Mouse (Mus musculus): ENCODE measurements around the gene Hist2h2be.

Gene Hist2h2be

DNA sequence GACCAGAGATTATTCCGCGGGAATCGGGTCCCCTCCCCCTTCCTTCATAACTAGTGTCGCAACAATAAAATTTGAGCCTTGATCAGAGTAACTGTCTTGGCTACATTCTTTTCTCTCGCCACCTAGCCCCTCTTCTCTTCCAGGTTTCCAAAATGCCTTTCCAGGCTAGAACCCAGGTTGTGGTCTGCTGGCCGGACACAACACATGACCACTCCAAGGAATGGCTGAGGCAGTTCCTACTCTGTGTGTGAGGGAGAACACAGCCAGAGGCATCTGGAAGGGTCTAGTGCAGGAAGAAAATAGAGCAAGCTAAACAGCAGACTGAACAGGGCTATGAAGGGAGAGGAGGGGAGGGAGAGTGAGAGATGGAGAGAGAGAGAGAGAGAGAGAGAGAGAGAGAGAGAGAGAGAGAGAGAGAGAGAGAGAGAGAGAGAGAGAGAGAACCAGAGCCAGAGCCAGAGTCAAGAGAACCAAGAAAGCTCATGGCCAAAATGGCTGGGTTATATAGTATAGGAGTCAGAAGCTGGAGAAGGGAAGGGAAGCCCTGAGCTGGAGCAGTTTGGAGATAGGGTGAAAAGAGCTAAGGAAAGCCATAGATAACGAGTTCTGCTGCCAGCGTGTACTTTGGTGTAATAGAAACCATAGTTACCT, 22.2 kb upstream of the Hist2h2be start:
- WGBS = 26% methylated on average over 8 of the region's 8 CpGs

DNA sequence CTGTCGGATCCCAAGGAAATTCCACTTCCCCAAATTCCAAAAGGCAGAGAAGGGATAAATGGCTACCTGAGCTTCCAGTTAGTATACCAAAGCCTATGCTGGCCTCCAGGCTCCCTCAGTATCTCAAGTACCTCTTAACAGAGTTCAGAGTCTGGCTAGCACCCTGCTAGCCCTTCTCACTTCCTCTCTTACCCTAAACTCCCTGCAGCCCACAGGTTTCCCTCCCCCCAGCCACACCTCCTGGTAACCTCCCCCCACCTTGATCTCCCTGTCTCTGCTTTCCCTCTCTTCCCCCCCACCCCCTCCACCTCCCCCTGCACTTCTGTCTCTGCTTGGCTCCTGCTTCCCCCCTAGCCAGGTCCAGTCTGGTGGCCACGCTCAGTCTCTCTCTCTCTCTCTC, 21.2 kb upstream of the Hist2h2be start:
- WGBS = 78% methylated on average over 2 of the region's 2 CpGs

DNA sequence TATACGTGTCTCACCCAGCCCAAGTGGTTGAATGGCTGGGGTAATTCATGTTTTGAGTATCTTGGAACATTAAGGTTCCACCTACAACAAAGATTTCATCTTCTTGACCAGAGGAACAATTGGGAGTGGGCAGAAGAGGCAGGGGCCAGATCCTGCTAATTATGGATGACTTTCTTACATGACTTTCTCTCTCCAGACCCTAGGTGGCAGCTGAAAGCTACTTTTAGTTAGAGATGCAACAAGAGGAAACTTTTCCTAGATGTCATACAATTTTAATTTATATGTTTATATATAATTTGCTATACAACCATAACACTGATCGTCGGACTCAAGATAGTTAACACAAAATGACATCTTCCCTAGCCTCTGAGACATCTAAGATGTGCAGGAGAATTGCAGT, 13.1 kb upstream of the Hist2h2be start:
- WGBS = 76% methylated on average over 3 of the region's 3 CpGs

DNA sequence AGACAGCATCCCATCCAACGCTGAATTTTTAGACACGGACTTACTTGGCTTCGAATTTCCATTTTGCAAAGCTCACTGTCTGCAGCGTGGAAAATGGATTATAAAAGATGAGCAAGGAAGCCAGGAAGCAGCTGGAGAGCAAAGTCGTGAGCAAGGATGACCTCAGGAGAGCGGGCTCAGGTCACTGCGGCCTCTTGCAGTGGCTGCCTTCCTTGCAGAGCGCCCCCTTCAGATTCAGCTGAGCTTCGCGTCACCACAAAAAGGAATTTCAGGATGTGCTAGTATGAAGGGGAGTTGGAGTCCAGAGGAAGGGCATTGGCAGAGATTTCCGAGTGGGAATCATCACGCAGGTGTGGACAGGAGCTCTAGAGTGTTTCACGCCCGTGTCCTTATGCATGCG, 11.7 kb upstream of the Hist2h2be start:
- 25% methylated on average over 15 of the region's 15 CpGs for WGBS

DNA sequence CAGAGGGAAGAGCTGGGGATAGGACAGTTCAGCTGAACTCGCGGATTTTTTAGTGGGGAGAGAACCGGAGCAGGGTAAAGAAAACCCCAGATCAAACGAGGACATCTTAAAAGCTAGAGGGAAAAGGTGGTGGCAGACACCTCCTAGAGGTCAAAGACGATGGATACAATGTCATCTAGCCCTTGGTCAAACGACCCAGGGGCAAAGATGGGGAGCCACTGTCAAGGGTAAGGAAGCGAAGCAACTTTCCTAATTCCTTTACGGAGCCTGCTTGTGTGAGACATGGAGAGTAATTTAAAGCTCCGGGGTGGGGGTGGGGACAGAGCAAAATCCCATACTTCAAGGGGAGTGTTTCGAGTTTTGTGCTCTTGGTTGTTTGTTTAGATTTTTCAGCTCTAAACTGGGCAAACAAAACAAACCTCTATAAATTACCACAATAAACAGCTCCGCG, 1.7 kb upstream of the Hist2h2be start:
- under 1% methylated on average over 12 of the region's 12 CpGs for WGBS

DNA sequence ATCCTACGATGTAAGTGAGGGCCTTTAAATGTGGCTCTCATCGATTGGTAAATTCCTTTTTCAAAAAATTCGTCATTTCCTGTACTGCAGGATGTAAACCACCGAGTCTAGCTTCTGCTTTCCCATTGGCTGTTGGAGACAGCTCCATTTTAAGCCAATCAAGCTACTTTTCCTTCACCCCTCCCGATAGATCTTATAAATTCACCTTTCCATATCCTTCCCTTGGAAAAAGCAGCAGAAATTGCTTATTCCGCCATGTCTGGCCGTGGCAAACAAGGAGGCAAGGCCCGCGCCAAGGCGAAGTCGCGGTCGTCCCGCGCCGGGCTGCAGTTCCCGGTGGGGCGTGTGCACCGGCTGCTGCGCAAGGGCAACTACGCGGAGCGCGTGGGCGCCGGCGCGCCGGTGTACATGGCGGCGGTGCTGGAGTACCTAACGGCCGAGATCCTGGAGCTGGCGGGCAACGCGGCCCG, 1.2 kb upstream of the Hist2h2be start, which contains the start of the genes Bola1 and Hist2h2ab:
Gene Bola1 (minus strand): TSS at position 49 of the 470 bp plus-strand sequence.
Gene Hist2h2ab (plus strand): TSS at position 205 of the 470 bp plus-strand sequence.
- under 1% methylated on average over 36 of the region's 37 CpGs for WGBS

DNA sequence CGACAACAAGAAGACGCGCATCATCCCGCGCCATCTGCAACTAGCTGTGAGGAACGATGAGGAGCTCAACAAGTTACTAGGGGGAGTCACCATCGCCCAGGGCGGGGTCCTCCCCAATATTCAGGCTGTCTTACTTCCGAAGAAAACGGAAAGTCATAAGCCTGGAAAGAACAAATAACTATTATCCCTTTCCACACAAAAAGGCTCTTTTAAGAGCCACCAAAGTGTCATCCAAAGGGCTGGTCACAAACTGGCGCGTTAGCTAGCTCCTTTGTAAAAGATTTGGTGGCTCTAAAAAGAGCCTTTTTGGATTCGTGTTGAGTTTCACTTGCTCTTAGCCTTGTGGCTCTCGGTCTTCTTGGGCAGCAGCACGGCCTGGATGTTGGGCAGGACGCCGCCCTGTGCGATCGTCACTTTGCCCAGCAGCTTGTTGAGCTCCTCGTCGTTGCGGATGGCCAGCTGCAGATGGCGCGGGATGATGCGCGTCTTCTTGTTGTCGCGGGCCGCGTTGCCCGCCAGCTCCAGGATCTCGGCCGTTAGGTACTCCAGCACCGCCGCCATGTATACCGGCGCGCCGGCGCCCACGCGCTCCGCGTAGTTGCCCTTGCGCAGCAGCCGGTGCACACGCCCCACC, 671 bp upstream of the Hist2h2be start:
- WGBS = under 1% methylated on average over 34 of the region's 47 CpGs

DNA sequence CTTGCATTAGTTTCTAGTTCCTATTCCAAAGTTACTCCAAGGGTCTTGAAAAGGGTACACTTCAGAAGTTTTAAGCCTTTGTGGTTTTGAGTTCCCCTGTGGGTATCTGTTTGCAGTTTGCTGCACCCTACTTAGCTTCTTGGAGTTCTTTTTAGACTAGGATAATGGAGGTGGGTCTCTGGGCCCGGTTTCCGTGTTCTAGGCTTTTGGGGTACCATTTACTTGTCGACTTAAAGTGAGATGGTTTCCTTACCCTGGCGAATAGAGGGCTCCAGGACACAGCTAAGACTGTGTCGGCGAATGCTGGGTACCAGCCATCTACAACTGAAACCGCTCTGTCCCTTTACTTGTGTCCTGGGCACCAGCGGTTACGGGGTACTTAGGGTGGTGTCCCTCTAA, 720 bp downstream of the Hist2h2be start:
- WGBS = 16% methylated on average over 9 of the region's 9 CpGs

DNA sequence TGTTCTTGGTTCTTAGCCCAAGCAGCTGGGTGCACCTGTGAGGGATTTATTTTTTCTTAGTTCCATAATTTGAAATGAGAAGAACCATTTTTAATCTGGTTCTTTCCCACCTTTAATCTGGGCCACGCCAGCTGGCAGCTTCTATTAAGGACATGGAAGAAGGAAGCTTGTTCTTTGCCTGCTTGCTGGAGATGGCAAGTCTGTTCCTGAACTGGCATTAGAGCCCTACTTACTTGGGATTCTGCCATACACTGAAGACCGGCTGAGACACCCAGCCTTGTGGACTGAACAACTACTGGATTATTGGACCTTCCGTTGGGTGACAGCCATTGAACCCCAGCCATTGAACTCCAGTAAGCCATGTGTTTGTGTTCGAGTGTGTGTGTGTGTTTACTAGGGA, 1.9 kb downstream of the Hist2h2be start:
- WGBS = 64% methylated on average over 4 of the region's 4 CpGs

DNA sequence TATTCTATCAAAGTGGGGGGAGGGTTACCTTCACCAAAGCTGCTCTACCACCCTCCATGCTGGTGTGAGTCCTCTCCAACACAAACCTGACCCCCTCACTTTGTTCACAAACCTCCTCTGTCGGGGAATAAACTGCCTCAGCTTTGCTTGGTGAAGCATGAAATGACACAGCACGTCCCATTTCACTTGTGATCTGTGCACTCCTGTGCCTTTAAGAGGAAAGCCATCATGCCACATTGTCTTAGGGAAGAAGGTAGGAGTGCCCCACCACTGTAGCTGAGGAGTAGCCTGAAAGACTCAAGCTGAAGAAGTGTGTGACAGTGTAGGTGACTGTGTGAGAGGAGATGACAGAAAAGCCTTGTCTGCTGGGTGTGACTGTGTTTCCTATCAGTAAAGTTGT, 4.5 kb downstream of the Hist2h2be start:
- 65% methylated on average over 2 of the region's 2 CpGs for WGBS

DNA sequence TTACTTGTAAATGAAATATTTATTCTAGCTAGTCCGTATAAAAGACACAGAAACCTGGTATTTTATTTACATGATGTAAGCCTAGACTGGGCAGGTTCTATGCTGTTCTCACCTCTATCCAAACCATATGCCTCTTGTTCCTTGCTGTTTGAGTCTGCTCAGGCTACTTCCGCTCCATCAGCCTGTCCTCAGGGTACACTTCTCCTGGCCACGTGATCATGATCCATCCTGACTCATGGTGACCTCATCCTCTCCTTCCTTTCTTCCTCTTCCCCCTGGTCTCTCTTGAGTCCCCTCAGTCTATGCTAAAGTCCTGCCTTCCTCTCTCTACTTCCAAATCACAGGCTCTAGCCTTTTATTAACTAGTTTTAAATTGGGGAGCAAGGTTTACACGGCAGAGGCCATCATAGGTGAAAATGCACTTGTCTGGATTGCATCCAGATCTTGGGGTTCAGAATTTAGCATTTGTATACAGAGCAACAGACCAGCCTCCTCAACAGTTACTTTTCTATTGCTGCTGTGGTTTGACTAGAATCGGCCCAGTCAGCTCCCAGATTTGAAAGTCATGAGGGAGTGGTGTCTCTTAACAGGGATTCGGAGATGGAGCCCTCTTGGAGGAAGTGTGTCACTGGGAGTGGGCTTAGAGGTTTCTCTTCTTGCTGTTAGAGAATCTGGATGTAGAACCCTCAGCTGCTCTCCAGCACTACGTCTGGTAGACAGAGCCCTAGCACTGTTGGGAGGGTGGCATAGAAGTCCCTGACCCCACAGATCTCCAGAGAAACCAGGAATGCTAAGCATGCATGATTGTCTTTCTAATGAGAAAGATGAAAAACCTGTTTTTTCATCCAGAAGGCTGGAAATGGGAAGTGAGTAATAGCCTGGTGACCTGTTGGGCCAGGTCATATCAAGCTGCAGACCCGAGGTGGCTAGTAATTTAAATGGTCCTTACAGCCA, 6.1 kb downstream of the Hist2h2be start:
- 72% methylated on average over 8 of the region's 8 CpGs for WGBS

DNA sequence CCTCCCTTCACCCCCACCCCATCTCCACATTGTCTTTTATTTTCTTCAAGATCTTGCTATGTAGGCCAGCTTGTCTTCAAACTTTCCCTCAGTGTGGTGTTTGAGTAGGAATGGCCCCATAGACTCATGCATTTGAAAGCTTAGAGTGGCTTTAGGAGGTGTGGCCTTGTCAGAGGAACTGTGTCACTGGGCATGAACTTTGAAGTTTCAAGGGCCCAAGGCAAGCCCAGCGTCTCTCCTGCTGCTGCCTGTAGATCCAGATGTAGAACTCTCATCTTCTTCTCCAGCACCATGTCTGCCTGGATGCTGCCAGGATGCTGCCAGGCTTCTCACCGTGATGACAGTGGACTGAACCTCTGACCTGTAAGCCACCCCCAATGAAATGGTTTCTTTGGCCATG, 7.9 kb downstream of the Hist2h2be start:
- WGBS = 82% methylated on average over 2 of the region's 2 CpGs

DNA sequence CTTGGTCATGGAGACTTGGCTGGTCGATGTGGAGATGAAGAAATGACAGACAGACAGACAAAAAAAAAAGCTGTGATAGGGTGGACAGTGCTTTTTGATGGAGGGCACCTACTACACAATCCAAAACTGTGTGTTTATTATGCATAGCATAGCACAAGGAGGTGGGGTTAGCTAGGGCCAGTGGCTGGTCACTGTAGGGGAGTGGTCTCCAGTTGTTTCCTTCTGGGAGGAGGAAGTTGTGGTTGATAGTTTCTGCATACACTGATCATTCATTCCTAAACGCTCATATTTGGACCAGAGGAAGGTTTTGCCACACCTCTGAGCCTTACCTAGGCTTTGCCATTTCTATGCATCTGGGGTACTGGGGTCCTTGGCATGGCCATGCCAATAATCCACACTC, 9.5 kb downstream of the Hist2h2be start:
- WGBS = 79% methylated on average over 2 of the region's 2 CpGs

DNA sequence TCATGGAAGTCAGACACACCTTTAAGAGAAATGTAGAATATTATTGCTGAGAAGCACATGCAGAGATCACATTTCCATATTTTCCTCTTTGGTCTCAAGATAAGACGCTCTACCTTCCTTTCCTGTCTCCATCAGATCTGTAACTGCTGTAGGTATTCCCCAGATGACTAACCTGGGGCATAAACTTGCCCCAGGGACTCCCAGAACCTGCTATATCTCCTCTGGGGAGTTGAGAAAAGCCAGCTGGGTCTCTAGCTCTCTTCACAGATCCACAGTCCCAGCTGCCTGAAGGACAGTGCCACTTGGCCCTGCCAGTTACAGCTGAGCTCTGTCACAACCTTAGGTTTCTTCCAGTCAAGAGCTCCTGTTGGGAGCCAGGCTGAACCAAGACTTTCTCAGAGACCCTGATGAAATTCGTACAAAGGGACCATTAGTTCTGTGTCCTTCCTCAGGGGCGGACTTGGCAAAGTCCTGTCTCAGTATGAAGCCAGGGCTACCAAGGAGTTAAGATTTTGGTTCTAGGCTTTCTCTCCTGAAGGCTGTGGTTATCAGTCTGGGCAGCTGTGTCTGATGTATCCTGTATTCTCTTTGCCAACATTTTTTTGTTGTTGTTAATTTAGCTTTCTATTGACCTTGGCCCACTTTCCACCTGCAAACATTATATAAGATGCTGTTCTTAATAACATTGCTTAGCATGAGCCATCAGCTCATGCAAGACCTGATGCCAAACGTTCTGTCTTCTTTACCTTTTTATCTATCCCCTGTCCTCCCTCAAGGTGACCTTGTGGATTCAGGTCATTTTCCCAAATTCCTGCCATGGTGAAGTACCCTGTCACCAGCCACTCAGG, 10.2 kb downstream of the Hist2h2be start:
- 77% methylated on average over 4 of the region's 4 CpGs for WGBS

DNA sequence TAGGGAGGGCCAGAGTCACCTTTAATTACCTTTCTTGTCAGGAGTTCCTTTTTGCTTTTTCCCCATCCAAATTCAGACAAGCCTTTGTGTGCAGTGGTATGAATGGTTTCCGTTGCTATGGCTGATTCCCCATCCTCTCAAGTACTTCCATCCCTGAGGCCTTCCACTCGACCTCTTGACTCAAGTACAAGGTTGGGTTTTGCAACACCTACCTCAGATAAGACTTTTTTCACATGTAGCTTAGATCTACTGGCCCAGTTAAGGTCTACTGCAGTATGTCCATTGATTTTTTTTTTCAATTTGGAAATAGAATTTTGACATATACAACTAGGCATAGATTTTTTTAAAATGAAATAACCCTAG, 10.8 kb downstream of the Hist2h2be start:
- WGBS = 68% methylated on average over 2 of the region's 2 CpGs

DNA sequence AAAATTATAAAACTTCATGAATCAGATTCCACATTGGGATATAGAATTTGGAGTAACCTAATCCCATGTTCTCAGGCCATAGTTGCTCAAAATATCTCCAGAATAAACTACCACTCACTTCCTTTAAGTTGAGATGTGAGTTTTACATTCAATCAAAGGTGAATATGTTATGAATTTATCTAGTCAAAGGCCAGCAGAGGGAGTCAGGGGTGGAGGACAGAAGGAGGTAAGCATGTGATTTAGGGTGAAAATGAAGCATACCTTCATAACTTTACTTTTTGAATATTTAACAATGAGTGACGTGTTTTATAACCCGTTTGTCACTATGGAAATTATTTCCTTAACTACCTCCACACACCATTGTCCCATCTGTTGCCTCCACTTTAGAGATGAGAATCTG, 14.0 kb downstream of the Hist2h2be start:
- 71% methylated on average over 2 of the region's 2 CpGs for WGBS

DNA sequence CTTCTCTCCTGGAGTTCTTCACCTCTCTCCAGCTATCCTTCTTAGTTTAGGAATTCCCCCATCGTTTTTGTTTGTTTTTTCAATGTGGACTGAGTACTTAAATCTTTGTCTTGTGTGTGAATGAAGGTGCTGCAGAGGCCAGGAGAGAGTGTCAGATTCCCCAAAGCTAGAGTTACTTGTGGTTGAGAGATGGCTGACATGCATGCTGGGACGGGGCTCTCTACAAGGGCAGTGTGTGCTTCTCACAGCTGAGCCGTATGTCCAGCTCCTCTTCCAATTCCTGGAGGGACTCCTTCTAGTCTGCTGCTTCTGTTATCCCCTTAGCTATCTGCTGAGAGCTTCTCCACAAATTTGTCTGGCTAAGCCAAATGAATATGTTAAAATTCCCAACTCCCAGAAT, 14.9 kb downstream of the Hist2h2be start:
- WGBS = 57% methylated on average over 3 of the region's 3 CpGs

DNA sequence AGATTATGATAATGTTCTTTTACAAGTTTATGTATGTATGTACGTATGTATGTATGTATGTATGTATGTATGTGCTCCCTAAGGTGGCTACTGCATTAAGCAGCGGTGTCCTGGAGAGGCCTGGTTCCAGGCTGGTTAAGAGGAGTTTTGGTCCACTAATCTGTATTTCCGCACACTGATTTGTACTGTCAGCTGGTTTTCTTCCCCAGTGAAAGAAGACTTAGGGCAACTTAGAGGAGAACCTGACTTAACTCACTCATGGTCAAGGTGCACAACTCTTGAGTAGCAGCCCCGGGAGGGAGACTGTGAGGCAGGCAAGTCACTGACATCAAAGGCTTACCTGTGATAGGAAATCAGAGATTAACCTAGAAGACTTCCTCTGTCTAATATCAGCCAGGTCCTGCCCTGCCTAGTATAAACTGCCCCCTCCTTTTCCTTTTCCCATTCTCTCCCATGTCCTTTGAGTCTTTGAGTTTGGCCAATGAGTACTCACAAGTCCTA, 16.0 kb downstream of the Hist2h2be start:
- 89% methylated on average over 4 of the region's 4 CpGs for WGBS

DNA sequence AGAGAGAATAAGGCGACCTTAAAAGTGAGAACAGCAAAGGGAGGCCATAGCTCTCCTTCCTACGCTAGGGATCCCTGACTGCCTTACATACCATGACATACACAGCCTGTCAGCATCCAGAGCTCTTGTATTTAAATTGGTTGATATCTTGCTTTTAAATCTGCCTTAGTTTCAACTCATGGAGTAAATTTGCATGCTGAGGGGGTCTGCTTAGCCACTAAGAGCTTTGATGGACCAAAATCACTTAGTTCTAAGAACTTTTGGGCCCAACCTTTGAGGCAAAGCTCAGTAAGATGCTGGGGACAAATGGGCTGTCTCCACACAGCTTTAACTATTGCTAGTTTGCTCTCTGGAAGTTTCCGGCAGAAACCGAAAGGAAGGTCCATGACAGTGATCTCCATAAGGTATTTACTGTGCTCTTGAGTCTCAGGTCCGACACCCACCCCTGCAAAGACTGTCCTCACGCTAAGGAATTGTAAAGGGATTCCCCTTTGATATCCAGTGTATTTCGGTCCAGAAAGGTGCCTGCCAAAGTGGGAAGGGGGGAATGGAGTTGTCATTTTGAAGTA, 16.5 kb downstream of the Hist2h2be start:
- 80% methylated on average over 7 of the region's 7 CpGs for WGBS

DNA sequence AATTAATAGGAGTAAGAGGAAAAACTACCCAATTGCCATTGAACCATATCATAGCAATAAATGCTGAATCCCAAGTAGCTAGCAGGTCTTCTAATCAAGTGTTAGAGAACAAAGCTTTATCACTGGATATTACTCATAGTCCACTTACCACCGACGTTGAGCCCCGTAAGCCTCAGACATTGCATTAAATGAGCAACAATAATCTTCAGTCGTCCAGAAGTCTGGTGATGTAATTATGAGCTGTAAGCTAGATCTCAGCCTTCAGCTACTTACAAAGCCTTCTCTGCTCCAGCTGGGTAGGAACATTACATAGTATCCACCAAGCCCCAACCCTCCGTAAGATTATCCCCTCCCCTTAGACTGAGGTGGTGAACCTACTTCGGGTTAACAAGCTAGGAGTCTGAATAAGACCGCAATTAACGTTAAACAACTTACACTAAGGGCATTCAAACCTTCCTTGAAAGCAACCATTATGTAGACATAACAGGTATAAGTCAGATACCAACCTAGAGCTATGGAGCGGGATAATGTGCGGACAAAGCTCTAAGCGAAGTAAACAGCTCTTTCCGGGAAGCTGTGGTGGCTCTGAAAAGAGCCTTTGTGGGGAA, 17.1 kb downstream of the Hist2h2be start:
- 22% methylated on average over 12 of the region's 12 CpGs for WGBS

Measured in cerebral cortex, adult 2 months (tissue).